Mouse (Mus musculus): ENCODE data around the gene Plekha6.

- TF ChIP-seq CTCF (IDR thresholded peaks at IDR 0.05) (peak; percentile 65), EP300 (IDR thresholded peaks at IDR 0.05) (no peak)
These were observed 104.5 kb downstream of the Plekha6 start for GRCm38 (mm10) chr1:133268503-133268902.

Measured in lung, postnatal 0 days (tissue).